Mouse (Mus musculus): ENCODE data around the gene Afap1l2.

The Afap1l2 gene

DNA sequence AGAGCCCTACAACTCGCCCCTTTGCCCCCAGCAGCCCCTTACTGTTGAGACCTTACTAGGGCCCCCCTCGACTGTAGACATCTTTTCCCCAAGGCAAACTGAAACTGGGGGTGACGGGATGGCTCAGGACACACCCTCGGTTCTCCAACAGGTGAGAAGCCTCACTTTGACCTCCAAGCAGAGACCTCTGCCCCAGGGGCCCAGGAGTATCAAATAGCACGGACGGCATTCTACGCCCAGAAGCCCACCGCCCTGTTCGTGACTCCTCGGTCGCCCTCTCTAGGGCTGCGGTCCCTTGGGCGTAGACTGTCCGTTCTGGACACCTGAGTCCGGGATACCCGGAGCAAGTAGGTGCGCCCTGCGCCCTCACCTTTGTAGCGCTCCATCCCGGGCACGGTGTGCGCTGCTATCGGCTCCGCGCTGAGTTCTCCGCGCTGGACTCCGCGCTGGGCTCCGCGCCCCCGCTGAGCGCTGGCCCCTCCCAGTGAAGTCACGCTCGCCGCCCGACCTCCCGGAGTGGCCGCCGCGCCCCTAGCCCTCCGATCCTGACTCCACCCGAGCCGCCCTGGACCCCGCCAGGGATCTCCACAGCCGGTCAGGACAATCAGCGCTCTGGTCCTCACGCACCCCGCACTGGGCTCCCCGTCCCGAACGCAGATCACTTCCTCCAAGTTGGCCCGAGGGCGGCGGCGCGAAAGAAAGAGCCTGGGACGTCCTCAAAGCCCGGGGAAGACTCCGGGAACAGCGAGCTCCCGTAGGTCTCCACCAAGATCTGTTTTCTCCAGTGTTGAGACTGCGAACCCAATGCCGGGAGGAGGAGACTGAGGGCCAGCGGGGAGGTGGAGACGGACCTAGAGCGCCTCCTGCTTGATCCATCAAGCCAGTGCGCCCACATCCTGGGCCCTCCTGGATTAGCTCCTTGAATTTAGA, at the start of gene Afap1l2:
Gene Afap1l2, minus strand, starts transcription at position 448 of the 930 bp plus-strand sequence.
- in situ Hi-C loops (cut with MboI, MseI): loop anchor here (5.0 kb wide), 1 partner anchor 86 kb away; no protein-coding TSS in a partner anchor

DNA sequence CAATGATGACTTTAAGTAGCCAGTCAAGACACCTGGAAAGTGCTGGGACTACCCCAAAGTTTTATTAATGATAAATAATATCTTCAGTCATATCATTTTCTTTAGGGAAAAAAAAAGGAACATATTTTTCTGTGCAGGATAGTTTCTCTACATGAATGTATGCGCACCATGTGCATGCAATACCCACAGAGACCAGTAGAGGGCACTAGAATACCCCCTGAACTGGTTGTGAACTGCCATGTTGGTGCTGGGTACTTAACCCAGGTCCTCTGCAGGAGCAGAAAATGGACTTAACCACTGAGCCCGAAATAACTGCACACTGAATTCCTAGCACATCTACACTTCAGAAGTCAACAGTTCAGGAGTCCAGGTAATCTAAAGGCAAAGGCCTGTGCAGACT, 49.5 kb upstream of the Afap1l2 start:
- in situ Hi-C loops (cut with MboI, MseI): loop anchor here (10.0 kb wide), 1 partner anchor 267 kb away; no protein-coding TSS in a partner anchor

DNA sequence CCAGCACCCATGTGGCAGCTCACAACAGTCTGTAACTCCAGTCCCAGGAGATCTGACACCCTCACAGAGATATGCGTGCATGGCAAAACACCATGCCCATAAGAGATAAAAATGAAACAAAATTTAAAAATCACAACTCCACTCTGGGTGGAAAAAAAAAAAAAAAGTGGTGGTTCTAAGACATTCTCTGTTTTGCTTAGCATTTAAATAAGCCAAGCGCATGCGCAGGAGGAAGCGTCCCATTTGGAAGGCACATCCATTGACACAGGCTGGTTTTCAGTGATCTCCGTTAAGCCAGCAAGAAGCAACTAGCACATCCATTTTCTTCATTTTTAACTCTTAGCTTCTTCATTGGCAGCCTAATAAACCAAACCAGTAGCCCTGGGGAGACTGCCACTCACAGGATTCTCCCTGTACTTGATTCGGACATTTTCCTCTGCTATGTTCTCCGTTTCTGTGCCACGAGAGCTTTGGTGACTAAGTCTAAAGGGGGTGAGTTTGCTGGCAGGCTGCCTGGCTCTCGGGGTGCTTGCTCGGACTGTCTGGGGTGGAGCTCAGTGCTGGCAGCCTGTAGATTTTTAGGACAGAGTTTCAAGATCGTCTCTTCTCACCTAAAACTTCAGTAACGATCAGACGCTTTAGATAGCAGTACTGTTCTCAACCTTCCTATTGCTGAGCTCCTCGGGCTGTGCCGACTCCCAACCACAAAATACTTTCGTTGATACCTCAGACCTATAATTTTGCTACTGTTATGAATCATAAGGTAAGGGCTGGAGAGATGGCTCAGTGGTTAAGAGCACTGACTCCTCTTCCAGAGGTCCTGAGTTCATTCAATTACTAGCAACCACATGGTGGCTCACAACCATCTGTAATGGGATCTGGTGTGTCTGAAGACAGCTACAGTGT, 47.4 kb upstream of the Afap1l2 start:
- in situ Hi-C loops (cut with MboI, MseI): loop anchor here (10.0 kb wide), 1 partner anchor 269 kb away; no protein-coding TSS in a partner anchor

DNA sequence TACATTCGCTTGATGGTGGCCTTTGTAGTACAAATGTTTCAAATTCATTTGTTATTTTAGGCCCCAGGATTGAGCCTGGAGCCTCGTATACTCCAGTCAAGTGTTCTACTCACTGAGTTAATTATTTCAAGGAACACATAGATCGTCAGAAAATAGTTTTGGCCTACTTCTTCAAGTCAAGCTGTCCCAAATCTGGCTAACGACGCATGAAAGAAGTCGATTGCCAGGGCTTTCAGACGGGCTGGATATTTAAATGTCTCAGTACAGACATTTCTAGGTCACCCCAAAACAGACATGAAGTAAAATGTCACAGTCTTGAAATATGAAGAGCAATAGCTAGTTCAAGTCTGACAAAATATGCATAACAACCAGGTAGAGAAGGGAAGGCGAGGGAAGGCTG, 44.9 kb upstream of the Afap1l2 start:
- in situ Hi-C loops (cut with MboI, MseI): loop anchor here (10.0 kb wide), 1 partner anchor 272 kb away; no protein-coding TSS in a partner anchor

DNA sequence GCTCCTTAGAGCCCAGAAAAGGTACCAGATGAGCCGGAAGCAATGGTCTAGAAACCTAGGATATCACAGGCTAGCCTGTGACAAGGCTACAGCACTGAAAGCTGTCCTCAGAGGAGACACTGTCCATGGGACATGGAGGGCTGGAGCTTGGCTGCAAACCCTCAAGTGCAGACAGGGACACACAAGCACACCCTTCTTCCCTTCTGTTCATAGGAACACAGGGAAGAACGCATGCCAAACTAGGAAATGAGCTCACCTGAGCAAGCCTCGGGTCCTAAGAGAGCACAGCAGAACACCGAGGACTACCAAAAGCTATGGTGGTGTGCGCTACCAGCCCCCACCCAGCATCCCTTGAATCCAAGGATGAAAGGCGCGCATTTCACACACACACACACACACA, 44.0 kb upstream of the Afap1l2 start:
- in situ Hi-C loops (cut with MboI, MseI): loop anchor here (10.0 kb wide), 1 partner anchor 273 kb away; no protein-coding TSS in a partner anchor

DNA sequence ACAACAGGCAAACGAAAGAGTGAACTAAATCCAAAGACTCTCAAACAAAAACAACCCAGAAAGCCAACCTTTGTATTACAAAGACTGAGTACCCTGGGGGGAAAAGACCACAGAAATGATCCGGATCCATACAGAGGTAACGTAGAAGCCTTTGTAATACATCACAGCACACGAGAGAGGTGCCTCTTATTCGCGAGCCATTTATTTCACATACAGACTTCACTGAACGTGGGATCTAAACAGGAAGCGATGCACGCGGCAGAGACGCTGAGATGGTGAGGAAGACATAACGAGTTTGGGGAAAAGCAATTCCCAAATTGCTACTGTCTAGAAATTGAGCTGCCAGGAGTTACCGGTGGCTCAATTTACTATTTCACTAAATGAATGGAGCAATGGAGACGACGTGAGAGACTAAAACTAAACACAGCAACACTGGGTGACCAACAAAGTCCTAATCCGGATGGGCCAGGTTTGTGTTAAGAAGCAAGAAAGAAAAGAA, 41.6 kb upstream of the Afap1l2 start:
- in situ Hi-C loops (cut with MboI, MseI): loop anchor here (10.0 kb wide), 1 partner anchor 275 kb away; no protein-coding TSS in a partner anchor

DNA sequence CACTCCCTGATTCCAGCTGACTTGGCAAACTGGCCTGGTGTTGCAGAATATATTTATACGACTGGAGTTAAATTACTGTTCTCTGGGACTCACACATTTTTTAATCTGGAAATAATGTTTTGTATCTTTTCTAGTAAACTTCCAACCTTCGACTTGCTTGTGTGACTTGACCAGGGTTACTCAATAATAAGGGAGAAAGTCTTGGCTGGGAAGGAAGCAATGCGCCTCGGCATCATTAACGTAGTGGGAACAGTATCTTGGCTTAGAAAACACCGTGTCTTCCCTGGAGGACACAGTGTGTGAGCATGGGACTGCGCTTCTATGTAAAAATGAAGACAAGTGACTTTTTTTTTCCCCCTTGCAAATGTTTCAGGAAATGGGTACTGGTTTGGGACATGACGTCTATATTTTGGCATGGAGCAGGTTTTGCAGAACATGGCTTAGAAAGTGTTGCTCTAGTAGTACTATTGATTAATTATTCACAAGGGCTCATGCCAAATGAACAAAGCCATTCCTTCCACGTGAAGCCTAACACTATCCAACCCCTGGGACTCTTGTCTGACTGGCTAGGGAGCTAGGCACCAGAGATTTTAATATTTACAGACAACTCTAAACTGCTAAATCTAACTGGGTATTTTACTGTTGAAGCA, 39.8 kb upstream of the Afap1l2 start:
- in situ Hi-C loops (cut with MboI, MseI): no loop called here

DNA sequence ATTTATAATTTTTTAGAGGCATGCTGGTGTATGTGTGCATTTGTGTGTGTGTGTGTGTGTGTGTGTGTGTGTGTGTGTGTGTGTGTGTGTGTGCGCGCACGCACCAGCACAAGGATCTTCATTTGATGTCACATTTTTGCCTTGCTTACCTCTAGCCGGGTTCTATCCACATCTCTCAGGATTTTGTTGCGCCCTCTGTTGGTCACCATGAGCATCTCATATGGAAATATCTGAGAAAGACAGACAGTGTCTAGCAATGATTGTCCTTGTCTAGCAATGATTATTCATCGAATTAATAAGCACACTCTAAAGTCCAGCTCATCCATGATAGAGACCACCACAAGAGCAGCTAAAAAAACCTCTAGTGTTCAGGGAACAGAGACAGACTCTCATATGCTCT, 31.2 kb upstream of the Afap1l2 start:
- in situ Hi-C loops (cut with MboI, MseI): loop anchor here (5.0 kb wide), 1 partner anchor 117 kb away; no protein-coding TSS in a partner anchor

DNA sequence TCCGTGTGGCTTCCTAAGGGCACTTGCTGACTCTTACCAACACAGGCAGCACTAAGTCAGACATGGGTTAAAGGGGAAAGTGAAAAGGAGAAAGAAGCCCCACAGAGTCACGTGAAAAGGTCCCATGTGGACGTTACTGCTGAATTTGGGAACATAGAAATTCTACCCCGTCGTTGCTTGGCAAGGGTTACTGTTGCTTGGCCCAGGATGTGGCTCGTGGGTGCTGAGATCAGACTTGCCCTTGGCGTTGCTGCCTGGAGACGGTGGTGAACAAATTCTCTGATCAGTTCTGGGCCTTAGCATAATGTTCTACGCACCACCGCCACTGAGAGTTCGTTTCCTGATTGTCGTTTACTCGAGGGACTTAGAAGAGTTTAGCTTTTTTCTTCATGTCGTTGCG, 28.8 kb upstream of the Afap1l2 start:
- in situ Hi-C loops (cut with MboI, MseI): loop anchor here (5.0 kb wide), 1 partner anchor 115 kb away; no protein-coding TSS in a partner anchor

DNA sequence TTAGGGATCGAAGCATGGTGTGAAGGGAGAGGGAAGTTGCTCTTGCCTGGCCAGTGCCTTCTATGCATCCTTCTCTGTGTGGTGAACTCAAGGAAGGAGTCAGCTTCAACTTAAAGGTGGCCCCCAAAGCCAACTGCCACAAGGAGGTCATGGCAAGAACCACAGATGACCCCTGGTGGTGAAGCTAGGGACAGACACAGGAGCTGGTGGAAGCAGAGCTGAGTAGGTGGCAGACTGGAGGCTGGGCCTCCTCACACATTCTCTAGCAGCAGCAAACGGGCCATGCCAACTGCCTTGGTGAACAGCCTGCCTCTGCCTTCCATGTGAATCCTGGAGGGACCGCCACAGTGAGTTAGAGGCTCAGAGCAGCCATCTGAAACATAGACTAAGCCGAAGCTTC, 23.6 kb upstream of the Afap1l2 start:
- in situ Hi-C loops (cut with MboI, MseI): no loop called here

DNA sequence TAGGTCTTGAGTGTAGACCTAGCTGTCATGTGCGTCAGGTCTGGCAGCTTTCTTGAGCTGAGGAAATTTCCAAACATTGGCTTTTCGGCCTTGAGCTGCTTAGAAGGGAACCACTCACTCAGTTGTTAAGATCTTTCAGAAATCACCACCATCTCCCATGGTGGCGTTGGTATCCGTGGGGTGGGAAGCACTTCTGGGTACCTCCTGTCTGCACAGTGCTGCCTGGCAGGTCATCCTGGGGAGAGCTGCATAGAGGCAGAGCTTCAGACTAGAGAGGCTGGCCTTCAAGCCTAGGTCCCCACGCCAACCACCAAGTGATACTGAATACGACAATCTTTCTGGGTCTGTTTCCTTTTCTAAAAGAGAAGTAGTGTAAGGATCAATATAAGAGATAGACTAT, 21.4 kb upstream of the Afap1l2 start:
- in situ Hi-C loops (cut with MboI, MseI): no loop called here

DNA sequence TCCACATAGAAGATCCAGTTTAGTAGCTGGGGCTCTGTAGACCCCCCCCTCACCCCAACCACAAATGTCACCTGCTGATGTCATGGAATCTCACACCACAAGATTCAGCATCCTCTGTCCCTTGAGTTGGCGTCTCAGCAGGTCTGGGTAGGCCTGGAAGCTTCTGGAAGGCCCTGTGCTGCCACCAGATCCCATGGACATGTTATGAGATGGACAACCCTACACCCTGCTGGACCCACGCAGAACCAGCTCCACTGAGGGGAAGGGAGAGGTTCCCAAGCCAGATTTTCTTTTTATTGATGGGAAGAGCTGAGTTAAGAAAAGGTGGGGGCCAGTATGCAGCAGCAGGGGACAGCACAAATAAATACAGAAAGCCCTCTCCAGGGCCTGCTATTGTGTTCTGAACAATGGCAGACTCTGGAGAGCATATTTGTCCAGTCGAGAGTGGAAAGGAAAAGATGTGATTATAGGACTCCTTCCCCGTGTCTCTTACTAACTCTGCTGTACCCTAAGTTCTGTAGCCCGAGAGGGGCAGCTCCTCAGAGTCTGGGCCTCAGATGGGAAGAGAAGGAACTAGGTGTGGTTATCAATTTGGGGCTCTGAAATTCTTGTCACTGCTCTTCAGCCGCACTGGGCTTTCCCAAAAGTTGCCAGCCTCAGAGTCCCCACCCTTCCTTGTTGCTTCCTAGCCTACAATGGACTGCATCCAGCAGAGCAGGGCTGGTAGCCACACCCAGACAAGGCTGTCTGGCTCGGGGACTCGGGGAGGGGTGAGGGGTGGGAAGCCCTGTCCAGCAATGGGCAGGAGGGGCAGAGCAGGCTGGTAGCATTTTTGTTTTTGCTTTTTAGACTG, 20.5 kb upstream of the Afap1l2 start:
- in situ Hi-C loops (cut with MboI, MseI): no loop called here

DNA sequence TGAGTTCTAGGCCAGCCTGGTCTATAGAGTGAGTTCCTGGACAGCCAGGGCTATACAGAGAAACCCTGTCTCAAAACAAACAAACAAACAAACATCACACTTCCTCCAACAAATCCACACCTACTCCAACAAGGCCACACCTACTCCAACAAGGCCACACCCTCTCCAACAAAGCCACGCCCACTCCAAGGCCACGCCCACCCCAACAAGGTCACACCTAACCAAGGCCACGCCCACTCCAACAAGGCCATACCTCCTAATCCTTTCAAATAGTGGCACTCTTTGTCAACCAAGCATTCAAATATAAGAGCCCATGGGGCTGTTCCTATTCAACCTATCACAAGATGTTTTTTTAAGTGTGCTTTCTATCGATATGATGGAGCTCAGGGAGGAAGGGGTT, 18.5 kb upstream of the Afap1l2 start:
- in situ Hi-C loops (cut with MboI, MseI): no loop called here

DNA sequence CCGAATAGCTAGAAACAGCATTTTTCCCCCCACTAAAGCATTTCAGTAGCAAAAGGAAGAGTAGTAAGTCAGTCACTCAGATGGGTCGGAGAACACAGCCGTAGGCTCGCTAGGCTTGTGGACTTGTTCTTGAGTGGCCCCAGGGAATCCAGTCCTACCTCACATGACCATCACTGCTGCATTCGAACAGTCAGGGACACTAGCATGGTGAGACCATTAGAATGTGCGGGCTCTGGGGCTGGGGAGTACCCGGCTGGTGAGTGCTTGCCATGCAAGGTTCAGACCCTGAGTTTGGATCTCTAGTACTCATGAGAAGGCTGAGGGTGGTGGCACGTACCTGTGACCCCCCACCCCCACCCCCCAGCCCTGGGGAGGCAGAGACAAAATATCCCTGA, 9.8 kb upstream of the Afap1l2 start:
- in situ Hi-C loops (cut with MboI, MseI): no loop called here

DNA sequence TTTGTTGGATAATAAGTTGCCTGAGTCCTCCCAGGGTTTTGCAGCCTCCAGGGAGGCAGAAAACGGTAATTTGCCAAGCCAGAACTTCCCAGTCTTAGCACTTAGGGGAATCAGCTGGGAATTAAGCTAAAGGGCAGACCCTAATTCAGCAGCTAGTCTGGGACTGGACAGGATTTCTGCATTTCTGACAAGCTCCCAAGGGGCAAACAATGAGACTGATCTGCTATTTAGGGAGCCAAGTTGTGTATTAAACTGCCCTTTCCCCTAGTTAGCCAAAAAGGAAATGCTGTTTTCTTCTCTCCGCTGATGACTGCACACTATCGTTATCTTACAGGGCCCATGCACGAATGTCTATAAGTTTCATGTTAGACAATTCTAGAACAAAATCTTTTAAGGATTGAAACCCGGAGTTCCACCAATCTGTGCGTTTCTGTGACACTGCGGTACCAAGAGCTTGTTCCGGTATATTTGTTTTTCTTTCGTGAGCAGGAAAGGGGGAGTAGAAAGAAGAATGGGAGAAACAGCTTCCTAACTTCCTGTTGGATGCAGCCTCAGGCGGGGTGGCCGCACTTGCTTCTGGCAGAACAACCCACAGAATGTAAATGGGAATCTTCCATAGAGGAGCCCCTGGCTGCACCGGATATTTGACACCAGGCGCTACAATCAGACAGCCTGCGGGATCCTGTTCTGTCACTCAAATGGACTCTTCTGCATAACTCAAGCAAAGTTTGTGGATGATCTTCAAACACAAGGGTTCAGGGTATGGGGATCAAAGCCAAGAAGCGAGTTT, 9.2 kb upstream of the Afap1l2 start:
- in situ Hi-C loops (cut with MboI, MseI): no loop called here

DNA sequence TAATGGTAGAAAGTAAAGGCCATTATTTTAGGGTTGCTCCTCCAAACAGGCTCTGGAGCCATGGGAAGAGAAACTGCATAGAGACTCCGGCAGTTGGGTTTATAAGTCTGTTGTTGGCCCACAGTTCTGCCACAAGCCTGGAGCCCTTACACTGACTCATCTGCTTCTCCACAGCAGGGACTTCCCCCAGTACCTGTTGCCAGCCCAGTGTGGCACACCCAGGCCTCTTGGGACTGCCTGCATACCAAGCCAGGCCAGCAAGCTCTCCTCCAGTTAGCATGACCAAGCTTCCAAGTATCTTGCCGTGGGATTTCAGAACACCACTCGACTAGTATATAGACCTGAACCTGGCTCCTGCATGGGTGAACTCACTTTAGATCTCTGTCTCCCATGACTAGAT, 6.8 kb upstream of the Afap1l2 start:
- in situ Hi-C loops (cut with MboI, MseI): no loop called here

DNA sequence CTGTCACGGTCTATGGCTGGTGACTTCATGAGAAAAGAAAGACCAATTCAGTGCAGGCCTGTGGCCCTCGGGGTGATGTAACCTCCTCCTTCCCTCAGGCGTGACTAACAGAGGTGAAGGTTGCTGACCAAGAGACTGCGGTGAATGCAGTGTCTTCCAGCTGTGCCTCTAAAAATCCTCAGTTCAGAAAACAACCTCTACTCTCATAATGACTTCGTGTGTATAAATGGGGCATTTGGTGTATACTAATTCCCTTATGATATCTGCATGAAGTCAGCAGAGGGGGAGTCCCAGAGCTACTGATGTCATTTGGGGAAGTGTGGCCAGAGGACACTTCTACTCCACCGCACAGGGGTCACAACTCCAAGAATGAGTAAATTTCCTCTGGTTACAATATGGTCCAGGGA, 5.2 kb upstream of the Afap1l2 start:
- in situ Hi-C loops (cut with MboI, MseI): no loop called here

DNA sequence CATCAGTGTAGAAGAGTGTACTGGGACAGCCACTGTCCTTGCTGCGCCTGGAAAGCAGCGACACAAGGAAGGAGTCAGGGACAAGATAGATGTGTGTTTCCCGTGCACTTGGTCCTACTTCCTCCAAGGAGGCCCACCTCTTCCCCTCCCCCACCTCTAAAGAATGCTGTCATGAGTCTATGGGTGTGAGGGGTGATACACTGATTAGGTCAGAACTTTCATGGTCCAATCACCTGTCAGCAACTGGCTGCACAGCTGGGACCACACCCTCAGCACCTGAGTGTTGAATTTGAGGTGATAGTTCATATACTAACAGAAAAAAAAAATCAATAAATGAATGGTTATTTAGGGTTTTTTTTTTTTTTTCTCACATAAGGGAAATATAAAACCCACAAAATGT, 4.0 kb upstream of the Afap1l2 start:
- in situ Hi-C loops (cut with MboI, MseI): no loop called here

DNA sequence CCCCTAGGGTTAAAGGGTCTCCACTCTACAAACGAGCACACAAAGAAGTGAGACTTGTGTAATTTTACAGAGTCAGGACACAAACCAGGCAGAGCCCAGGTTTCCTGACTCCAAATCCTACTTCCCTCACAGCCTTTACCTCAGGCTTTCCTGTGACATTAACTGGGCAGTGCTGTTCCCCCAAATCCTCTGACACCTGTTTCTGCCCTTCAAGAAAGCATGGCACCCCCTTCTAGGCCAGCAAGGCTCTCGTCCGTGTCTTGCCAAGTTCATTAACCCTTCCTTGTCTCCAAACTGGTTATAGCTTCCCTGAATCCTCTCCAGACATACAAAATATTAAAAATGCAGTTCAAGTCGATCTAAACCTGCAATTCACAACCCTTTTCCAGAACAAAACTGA, 2.0 kb upstream of the Afap1l2 start:
- in situ Hi-C loops (cut with MboI, MseI): no loop called here

Measured in T-helper 1 cell (primary cell).